Mouse (Mus musculus): Measurements from ENCODE around the gene Shld1.

- TF ChIP-seq POLR2A (IDR thresholded peaks at IDR 0.05; ENCODE audit: insufficient read depth, low read length): no peak
- TF ChIP-seq CTCF (IDR thresholded peaks at IDR 0.05; ENCODE audit: low read depth, low read length): no peak
These were observed 11.0 kb downstream of the Shld1 start for GRCm38 (mm10) chr2:132697695-132698094.

All from ES-Bruce4 (cell line).